Mouse (Mus musculus) Patski (cell line): ENCODE results near the gene Ttc17. TPM values are rescaled to one million over a fixed set of nuclear protein-coding genes. Genes with fewer than 3 reads are reported as not detected.
A peak's percentile ranks its signal among the peaks of the same experiment; 100 is the strongest.

Experiments
- ATAC-seq: fragments of 100-300 bp; one replicate; pipeline ENCODE4 v1.8.0; 2021
- CTCF ChIA-PET: fragments of 350-600 bp; sonication (Branson Sonifier 250); formaldehyde crosslinking; loops from one replicate; lab custom pipeline; 2022; ENCODE audit warnings: inconsistent platforms; lab: Charles Lee
- POLR2A ChIA-PET: fragments of 350-600 bp; sonication (Branson Sonifier 250); formaldehyde crosslinking; loops from one replicate; lab custom pipeline; 2022; ENCODE audit warnings: antibody characterized with exemption, inconsistent platforms; lab: Charles Lee
- DNase-seq: peaks from one replicate; pipeline ENCODE4 v3.0.0-alpha.2; 2011; ENCODE audit warnings: low read depth, low spot score
- H3K27me3 ChIP-seq: fragments of 371-371 bp; one replicate; pipeline ENCODE4 v1.5.1; 2021
- CTCF ChIP-seq: fragments of 100-300 bp; IDR thresholded peaks from one replicate; pipeline ENCODE4 v1.5.1; 2021
- in situ Hi-C: fragments of 300-500 bp; cut with MboI; formaldehyde crosslinking; loops from 3 replicates; pipeline ENCODE4 v1.11.1; 2018; ENCODE audit warnings: low pct_unique_long_range_greater_than_20kb, mixed read lengths
- polyA plus RNA-seq: library from polyadenylated mRNA; unstranded; gene quantifications from one replicate; pipeline ENCODE4 v1.2.3, GENCODE M21; 2021

The Ttc17 gene
- polyA plus RNA-seq, 1 experiment from 2014 or later: 30.1 TPM

GRCm38 (mm10) chr2:94297467-94297866 lies 109.0 kb downstream of the Ttc17 start:
- ATAC-seq (no peak), DNase-seq (no peak)
- ChIA-PET POLR2A (interaction anchor here (0.7 kb wide), 1 partner anchor 354 kb away, joined by 3 read pairs; no protein-coding TSS in a partner anchor), CTCF (no interaction called here)
- in situ Hi-C loops: no loop called here
- peaks cover 3% of the 10 kb centered on the region for H3K27me3 ChIP-seq
- no peak for TF ChIP-seq CTCF

DNA sequence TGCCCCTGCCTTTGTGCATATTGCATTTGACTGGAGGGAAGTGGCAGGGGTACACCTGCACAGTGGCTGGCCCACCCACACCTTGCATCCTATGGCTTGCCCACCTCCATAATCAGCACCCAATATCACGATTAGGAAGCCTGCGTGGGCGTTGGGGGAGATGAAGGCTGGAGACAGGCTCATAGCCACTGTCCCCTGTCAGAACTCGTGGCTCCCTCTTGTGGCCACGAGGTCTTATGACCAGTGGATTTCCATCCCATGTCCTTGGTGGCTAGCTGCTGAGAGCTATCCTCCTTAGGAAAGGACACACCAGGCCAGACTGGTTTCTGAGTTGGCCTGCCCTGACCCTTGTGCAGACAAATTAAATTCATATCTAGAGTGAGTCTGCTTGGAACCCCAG lies 116.0 kb downstream of the Ttc17 start:
- ATAC-seq (peak; percentile 44), DNase-seq (no peak)
- in situ Hi-C loops: loop anchor here (5.0 kb wide), 2 partner anchors 33 to 258 kb away; no protein-coding TSS in a partner anchor
- peak; percentile 87 for TF ChIP-seq CTCF
- peaks cover 3% of the 10 kb centered on the region for H3K27me3 ChIP-seq
- CTCF ChIA-PET: interaction anchor here (0.9 to 4.4 kb wide), 13 partner anchors 11 to 255 kb away, joined by 3 to 19 read pairs (median 8); no protein-coding TSS in a partner anchor
- POLR2A ChIA-PET: no interaction called here

DNA sequence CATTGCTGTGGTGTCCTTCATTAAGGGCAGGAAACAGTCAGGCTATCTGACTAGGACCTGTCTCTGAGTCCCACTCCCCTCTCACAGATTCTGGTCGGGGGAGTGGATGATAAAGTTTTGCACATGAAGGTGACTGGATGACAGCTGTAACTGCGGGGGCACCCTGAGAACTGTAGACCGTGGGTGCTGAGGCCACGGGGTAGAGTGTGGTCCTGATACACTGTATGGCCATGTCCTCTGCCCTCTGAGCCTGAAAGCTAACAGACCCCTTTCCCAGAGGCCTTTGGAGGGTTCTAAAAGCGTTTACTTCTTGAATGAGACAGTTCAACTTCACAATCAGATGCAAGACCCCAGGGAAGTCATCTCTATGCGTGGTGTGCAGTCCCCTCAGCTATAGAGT lies 116.8 kb downstream of the Ttc17 start:
- ATAC-seq: no peak
- in situ Hi-C loops: loop anchor here (5.0 kb wide), 2 partner anchors 32 to 257 kb away; no protein-coding TSS in a partner anchor
- DNase-seq: no peak
- H3K27me3 ChIP-seq: peaks cover 3% of the 10 kb centered on the region
- TF ChIP-seq CTCF: no peak
- CTCF ChIA-PET: interaction anchor here (1.0 to 4.4 kb wide), 11 partner anchors 11 to 254 kb away, joined by 3 to 19 read pairs (median 8); no protein-coding TSS in a partner anchor
- POLR2A ChIA-PET: no interaction called here

DNA sequence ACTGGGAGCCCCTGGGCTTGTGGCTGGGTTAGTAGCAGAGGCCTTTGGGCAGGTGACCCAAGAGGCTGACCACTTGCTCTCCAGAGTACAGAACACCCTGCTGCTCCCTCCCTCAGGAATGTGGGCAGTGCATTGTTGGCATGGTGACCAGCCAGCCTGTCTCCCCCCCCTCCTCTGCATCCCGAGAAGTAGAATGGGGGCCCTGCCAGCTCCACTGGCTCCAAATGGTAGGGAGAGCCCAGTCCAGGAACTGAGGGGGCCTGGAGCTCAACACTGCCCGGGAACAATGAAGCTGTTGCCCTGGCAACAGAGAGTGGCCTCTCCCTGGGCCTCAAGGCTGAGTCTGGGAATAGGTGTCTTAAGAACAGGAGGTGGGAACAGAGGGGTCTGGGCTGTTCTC lies 117.3 kb downstream of the Ttc17 start:
- ATAC-seq: peak; percentile 52
- DNase-seq: no peak
- in situ Hi-C loops: no loop called here
- ChIA-PET CTCF (interaction anchor here (0.7 to 4.4 kb wide), 6 partner anchors 11 to 253 kb away, joined by 3 to 19 read pairs (median 8); no protein-coding TSS in a partner anchor), POLR2A (interaction anchor here (0.6 to 0.7 kb wide), 2 partner anchors 9 to 25 kb away, joined by 3 to 4 read pairs; no protein-coding TSS in a partner anchor)
- H3K27me3 ChIP-seq: peaks cover 3% of the 10 kb centered on the region
- no peak for TF ChIP-seq CTCF

- in situ Hi-C loops: no loop called here
- CTCF ChIA-PET: interaction anchor here (1.8 to 4.4 kb wide), 2 partner anchors 13 to 252 kb away, joined by 7 to 17 read pairs; no protein-coding TSS in a partner anchor
- H3K27me3 ChIP-seq: peaks cover 2% of the 10 kb centered on the region
- ATAC-seq (peak; percentile 34), DNase-seq (no peak)
- TF ChIP-seq CTCF: no peak
- POLR2A ChIA-PET: no interaction called here
Observed at GRCm38 (mm10) chr2:94288086-94288485, 118.4 kb downstream of the Ttc17 start.

DNA sequence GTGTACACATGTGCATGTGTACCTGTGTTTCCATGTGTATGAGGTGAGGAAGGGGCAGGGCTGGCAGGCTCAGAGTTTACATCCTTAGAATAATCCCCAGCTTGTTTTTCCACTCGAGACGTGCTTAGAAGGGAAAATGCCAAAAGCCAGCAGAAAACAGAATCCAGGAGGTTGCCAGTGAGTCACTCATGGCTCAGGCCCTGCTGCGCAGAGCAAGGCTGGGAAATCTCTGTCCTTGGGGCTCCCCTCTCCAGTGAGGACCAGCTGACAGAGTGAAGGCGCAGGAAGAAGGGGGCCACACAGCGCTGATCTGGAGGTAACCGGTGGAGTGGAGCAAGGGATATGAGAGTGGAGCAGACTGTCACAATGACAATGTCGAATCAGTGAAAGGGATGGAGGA lies 119.1 kb downstream of the Ttc17 start:
- no peak for DNase-seq
- in situ Hi-C loops: no loop called here
- no peak for ATAC-seq
- H3K27me3 ChIP-seq: no peaks in the 10 kb centered on the region
- ChIA-PET POLR2A (no interaction called here), CTCF (interaction anchor here (1.1 to 4.4 kb wide), 2 partner anchors 12 to 13 kb away, joined by 3 to 17 read pairs; no protein-coding TSS in a partner anchor)
- no peak for TF ChIP-seq CTCF

DNA sequence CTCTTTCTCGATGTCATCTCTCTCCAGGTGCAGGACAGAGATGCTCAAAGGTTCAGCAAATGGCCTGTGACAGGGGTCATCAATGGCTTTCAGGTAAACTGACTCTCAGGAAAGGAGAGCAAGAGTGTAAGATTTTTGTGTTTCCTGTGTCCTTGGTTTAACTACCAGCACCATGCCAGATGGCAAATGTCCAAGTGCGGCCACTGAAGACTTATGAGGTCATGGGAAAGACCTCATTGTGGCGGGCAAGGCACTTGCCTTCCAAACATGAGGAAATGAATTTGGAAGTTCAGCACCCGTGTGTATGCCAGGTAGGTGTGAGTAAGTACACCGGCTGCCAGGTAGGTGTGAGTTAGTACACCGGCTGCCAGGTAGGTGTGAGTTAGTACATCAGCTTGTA lies 123.0 kb downstream of the Ttc17 start:
- TF ChIP-seq CTCF: no peak
- in situ Hi-C loops: no loop called here
- ChIA-PET POLR2A (no interaction called here), CTCF (no interaction called here)
- ATAC-seq (no peak), DNase-seq (no peak)
- H3K27me3 ChIP-seq: no peaks in the 10 kb centered on the region

DNA sequence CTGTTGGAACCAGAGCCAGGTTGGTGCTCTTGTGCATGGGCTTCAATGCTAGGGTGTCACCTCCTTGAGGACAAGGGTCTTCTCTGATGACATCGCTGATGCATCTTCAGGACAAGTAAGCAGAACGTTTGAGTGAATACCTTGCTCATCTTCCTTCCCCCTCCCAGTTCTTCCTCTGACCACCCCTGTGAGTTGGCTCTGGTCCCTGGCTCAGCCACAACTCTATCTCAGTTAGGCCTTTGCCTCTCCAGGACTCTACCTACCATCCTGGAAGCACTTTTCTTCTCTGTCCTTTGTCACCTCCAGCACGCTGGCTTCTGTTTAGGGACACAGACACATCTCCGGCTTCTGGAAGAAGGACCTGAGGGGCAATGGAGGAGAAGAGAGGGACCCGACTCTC lies 126.9 kb downstream of the Ttc17 start:
- in situ Hi-C loops: no loop called here

DNA sequence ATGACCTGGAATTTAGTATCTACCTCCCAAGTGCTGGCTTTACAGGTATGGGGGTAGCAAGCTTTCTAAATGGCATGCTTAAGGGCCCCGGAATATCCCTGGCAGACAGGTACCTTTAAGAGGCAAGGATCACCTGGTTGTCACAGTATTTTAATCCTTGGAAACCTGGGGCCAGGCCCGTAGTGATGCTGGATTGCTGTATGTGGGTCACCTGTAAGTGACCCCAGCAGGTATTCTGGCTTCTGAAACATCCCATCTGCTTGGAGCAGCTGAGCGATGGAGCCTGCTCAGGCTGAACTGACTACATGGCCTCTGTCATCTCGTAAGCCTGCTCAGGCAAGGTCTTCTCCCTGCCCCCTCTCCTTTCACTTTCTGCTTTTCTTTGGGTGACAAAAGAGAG lies 130.4 kb downstream of the Ttc17 start:
- TF ChIP-seq CTCF: no peak
- in situ Hi-C loops: no loop called here
- peaks cover 5% of the 10 kb centered on the region for H3K27me3 ChIP-seq
- ChIA-PET POLR2A (no interaction called here), CTCF (interaction anchor here (1.5 to 3.2 kb wide), 2 partner anchors 12 to 24 kb away, joined by 3 to 17 read pairs; no protein-coding TSS in a partner anchor)
- ATAC-seq (no peak), DNase-seq (no peak)

More for the DNA sequence above, 126.9 kb downstream of the Ttc17 start:
- no peak for ATAC-seq
- ChIA-PET CTCF (interaction anchor here (3.1 kb wide), 1 partner anchor 11 kb away, joined by 10 read pairs; no protein-coding TSS in a partner anchor), POLR2A (interaction anchor here (0.9 kb wide), 1 partner anchor 9 kb away, joined by 4 read pairs; no protein-coding TSS in a partner anchor)
- H3K27me3 ChIP-seq: peaks cover 5% of the 10 kb centered on the region
- TF ChIP-seq CTCF: no peak
- DNase-seq: no peak

GRCm38 (mm10) chr2:94275658-94276057 lies 130.8 kb downstream of the Ttc17 start:
- CTCF ChIA-PET: interaction anchor here (1.5 to 3.2 kb wide), 2 partner anchors 13 to 23 kb away, joined by 3 to 17 read pairs; no protein-coding TSS in a partner anchor
- DNase-seq: no peak
- in situ Hi-C loops: no loop called here
- POLR2A ChIA-PET: no interaction called here
- no peak for TF ChIP-seq CTCF
- ATAC-seq: no peak
- H3K27me3 ChIP-seq: peaks cover 5% of the 10 kb centered on the region
